Mouse (Mus musculus) hindbrain, embryonic 16.5 days (tissue): ENCODE measurements around the gene Tapbpl. TPM values are rescaled to one million over a fixed set of nuclear protein-coding genes. Genes with fewer than 3 reads are reported as not detected.

ENCODE experiments used
- microRNA-seq: library from miRNA; unstranded; fragments of <30 nt; microRNA quantifications from one replicate; pipeline ENCODE4, GENCODE M21; 2017
- polyA plus RNA-seq: library from polyadenylated mRNA; unstranded; fragments of >200 nt; fragmentation: Nextera tagmentation; extraction: Ambion mirVana; gene quantifications from 2 replicates; pipeline ENCODE4 v1.2.1, GENCODE M21; 2015

Tapbpl gene
- polyA plus RNA-seq, 1 experiment from 2014 or later, result 9.1 TPM

Small RNAs within 50 kb of the gene (microRNA-seq; reads per million reads assigned to microRNA genes)
- gene Mir3098 (0.83 reads per million), gene Mir8113 (not detected)

Other genes starting within 250 kb of the Tapbpl start
- 67.4 and 77.9 TPM in 2 replicates for gene Pianp, start 235.2 kb downstream of the Tapbpl start, polyA plus RNA-seq
- gene Zfp384, start 222.7 kb downstream of the Tapbpl start, polyA plus RNA-seq, result 11.6 and 15.2 TPM in 2 replicates
- gene Ing4, start 192.1 kb downstream of the Tapbpl start, polyA plus RNA-seq, result 133 and 137 TPM in 2 replicates
- 18.2 and 20.9 TPM in 2 replicates for gene Acrbp, start 182.2 kb downstream of the Tapbpl start, polyA plus RNA-seq
- gene Lpar5, start 163.9 kb downstream of the Tapbpl start, polyA plus RNA-seq, result 0.36 and 0.85 TPM in 2 replicates
- 66.6 and 68.4 TPM in 2 replicates for gene Chd4, start 135.9 kb downstream of the Tapbpl start, polyA plus RNA-seq
- 48.6 and 50.7 TPM in 2 replicates for gene Nop2, start 100.0 kb downstream of the Tapbpl start, polyA plus RNA-seq
- gene Iffo1, start 86.6 kb downstream of the Tapbpl start, polyA plus RNA-seq, result 20.3 and 21.9 TPM in 2 replicates
- 1,587 and 1,624 TPM in 2 replicates for gene Gapdh, start 65.4 kb downstream of the Tapbpl start, polyA plus RNA-seq
- 37.7 and 50.2 TPM in 2 replicates for gene Ncapd2, start 40.2 kb downstream of the Tapbpl start, polyA plus RNA-seq
- gene Mrpl51, start 40.1 kb downstream of the Tapbpl start, polyA plus RNA-seq, result 140 and 154 TPM in 2 replicates
- 41.2 and 52.8 TPM in 2 replicates for gene Vamp1, start 16.3 kb downstream of the Tapbpl start, polyA plus RNA-seq
- 1.1 and 1.4 TPM in 2 replicates for gene Cd27, start 5.2 kb upstream of the Tapbpl start, polyA plus RNA-seq
- gene Tuba3a, start 54.2 kb upstream of the Tapbpl start, polyA plus RNA-seq, result 0.10 TPM in 1 of 2 replicates, not detected in the other
- 16.4 and 18.7 TPM in 2 replicates for gene Ltbr, start 82.0 kb upstream of the Tapbpl start, polyA plus RNA-seq
- 0.69 and 0.70 TPM in 2 replicates for gene Scnn1a, start 88.8 kb upstream of the Tapbpl start, polyA plus RNA-seq
- 15.1 and 18.3 TPM in 2 replicates for gene Tnfrsf1a, start 117.5 kb upstream of the Tapbpl start, polyA plus RNA-seq
- 0.30 and 0.41 TPM in 2 replicates for gene Plekhg6, start 148.9 kb upstream of the Tapbpl start, polyA plus RNA-seq